Mouse (Mus musculus): ENCODE results near the gene Samd5.
A peak's percentile ranks its signal among the peaks of the same experiment; 100 is the strongest.

The Samd5 gene

GRCm38 (mm10) chr10:9674561-9675521, at the start of gene Samd5:
TSS of gene Samd5 (minus strand) at chr10:9675208.
- peak in 1 of 2 experiments; percentile 39 for DNase-seq (ENCODE audit: low spot score in 2 of 2)

GRCm38 (mm10) chr10:9722519-9723303, 47.7 kb upstream of the Samd5 start:
- no peak for DNase-seq (ENCODE audit: low spot score in 2 of 2)

- no peak for DNase-seq (ENCODE audit: low spot score in 2 of 2)
Measured at GRCm38 (mm10) chr10:9720027-9720426, 45.0 kb upstream of the Samd5 start.

GRCm38 (mm10) chr10:9718086-9718485, 43.1 kb upstream of the Samd5 start:
- DNase-seq (ENCODE audit: low spot score in 2 of 2) = no peak

GRCm38 (mm10) chr10:9704956-9705355, 29.9 kb upstream of the Samd5 start:
- DNase-seq (ENCODE audit: low spot score in 2 of 2) = no peak

DNA sequence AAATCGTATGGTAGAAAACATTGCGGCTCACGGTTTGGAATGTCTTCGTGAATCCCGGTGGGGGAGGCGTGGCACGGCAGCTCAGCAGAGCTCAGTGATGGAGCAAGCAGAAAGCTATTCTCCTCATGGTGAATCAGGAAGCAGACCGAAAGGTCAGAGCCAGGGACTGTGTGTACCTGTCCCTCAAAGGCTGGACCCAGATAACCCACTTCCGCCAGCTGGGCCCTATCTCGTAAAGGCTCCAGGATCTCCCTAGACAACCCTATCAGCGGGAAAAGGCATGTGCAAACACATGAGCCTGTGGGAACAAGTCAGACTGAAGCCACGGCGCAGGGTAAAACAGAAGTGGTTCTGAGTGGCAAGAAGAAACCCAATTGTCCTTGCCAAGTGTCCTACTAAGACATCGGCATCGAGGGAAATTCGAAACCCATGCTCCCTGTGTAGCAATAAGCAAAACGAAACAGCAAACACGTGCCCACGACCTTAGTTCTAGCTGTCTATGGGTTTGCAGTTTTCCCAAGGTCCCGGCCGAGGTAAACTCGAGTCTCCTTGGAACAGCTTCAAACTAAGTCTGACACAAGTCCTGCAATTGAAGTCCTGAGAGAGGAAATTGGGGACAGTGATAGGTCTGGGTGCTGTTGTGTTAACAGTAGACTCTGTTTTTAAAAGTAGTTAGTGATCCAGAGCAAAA, 24.2 kb upstream of the Samd5 start:
- DNase-seq (ENCODE audit: low spot score in 2 of 2) = no peak

DNA sequence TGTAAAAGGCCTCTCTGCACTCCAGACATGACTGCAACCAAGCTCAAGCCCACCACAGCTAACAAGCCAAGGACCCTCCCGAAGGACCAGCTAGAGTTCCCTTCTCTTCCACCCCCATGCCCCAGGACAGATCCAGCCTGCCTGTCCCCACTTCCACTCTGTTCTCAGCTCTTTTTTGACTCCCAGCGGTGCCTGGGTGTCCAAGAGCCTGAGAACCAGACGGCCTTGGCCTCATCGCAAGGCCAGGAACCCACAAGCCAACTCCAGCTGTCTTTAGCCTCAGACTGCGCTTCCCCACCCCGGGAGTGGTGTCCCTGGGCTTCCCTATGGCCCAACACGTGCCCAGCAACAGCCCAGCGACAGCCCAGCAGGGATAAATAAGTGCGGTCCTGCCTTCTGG, 23.1 kb upstream of the Samd5 start:
- DNase-seq (ENCODE audit: low spot score in 2 of 2) = no peak

GRCm38 (mm10) chr10:9696543-9697141, 21.6 kb upstream of the Samd5 start:
- no peak for DNase-seq (ENCODE audit: low spot score in 2 of 2)

DNA sequence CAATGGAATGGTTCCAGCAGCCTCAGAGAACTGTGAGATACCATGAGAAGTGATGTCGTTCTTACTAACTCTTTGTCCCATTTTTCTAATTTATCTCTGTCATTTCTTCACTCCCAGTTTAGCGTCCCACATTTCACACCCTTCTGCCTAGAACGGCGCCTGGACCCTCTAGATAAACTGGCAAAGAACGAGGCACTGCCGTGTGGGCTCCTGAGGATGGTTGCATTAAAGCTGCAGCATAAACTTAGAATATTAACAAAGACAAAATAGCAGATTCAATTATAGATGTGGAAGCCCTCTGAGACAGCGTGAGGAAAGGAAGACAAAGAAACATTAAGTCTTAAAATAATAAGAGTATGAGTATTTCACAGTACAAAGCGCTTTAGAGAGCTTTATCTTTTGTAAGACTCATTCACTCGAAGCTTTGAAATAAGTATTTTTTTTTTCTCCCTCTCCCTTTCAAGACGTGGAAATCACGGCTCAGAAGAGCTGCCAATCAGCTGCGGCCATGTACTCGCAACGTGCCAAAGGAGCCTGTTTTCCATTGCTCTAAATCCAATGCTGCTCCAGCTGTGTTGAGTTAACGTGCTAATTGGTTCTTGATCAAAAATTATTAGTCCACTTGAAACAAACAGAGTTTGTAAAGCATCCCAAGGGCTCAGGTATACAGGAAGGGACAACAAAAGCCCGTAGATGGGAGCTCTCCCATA, 19.1 kb upstream of the Samd5 start:
- DNase-seq (ENCODE audit: low spot score in 2 of 2) = no peak

DNA sequence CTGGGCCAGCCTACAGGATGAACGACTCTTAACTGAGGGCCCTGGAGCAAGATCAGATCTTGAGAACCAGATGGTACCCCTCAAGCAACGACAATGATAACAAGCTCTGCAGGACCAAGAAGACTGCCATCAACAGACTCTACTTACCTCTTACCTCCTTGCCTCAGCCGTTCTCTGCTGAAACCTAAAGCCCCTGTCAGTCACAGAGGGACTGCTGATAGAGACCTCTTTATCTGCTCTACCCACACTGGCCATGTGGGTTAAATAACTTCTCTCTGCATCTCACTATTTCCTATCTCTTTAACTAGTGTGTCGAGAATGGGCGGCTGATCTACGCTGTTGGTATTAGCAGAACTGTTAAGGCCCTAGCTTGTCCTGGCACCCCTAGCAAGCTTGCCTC, 5.9 kb upstream of the Samd5 start:
- DNase-seq (ENCODE audit: low spot score in 2 of 2) = no peak

DNA sequence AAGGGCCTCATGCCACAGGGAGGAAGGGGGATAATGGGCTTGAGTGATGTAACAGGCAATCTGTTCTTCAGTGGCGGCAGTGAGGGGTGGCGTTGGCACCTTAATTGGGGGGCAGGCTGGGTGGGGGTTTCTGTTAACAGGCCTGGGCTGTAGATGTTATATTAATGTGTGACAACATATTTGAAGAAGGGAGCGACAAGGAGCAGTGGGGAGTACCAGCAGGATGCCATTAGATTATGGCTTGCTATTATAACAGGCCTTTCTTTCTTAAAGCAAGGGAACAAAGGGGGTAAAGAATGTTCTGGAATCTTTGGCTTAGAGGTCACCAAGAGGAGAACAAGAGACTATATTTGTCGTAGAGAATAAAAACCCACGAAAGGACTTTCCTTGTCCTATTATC, 4.9 kb upstream of the Samd5 start:
- DNase-seq (ENCODE audit: low spot score in 2 of 2) = no peak

DNA sequence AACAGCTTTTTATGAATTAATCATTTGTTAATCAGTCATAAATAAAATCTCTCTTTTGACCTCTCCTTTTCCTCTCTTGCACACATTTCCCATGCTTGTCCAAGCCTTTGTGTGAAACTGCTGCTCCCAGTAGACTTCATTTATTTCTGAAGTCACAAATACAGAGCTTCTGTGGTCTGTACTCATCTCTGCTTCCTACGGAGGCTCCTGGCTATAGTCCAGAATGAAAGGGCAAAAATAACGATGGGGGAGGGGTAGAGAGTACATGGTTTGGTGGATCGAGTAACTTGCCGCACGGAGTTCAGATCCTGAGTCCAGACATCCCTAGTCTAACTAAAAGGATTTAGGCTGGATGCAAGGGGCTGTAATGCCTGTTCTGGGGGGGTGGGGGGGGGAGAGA, 3.1 kb upstream of the Samd5 start:
- no peak for DNase-seq (ENCODE audit: low spot score in 2 of 2)

DNA sequence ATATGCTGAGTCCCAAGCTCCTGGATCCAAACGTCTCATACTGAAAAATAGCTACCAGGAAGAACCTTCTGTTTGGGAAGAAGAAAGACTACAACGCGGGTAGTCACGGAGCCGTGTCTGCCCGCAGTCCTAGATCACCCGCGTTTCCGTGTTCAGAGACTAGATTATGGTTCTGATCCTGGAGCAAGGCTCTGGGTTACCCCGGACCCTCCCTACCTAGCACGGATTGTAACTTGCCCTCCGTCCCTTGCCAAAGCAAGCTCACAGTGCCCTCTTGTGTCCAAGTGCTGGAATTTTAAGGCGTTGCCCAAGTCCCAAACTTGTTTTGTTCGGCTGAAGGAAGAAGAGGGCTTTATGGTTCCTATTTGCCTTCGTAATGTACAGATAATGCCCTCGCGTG, 1.9 kb upstream of the Samd5 start:
- DNase-seq (ENCODE audit: low spot score in 2 of 2) = peak in 1 of 2 experiments; percentile 82

DNA sequence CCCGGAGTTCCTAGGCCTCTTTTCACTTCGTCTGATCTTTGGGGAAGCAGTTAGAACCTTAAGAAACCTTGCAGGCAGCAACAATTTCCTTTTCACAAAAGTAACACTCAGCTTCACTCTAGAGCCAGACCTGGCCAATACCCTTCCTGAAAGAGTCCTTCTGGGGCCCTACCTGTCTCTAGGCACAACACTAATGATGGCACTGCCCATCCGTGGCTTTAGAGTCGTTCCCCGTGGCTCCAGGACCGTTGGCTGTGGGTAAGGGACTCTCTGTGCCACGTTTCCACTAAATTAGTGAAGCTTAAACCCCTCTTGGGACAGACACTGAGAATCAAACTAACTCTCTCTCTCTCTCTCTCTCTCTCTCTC, 1.4 kb upstream of the Samd5 start:
- no peak for DNase-seq (ENCODE audit: low spot score in 2 of 2)

- peak in 1 of 2 experiments; percentile 14 for DNase-seq (ENCODE audit: low spot score in 2 of 2)
Measured at GRCm38 (mm10) chr10:9675550-9676417, 776 bp upstream of the Samd5 start.

GRCm38 (mm10) chr10:9673276-9673675, 1.7 kb downstream of the Samd5 start:
- no peak for DNase-seq (ENCODE audit: low spot score in 2 of 2)

- DNase-seq (ENCODE audit: low spot score in 2 of 2) = no peak
Measured at GRCm38 (mm10) chr10:9672751-9673150, 2.3 kb downstream of the Samd5 start.

GRCm38 (mm10) chr10:9670351-9670750, 4.7 kb downstream of the Samd5 start:
- no peak for DNase-seq (ENCODE audit: low spot score in 2 of 2)

- DNase-seq (ENCODE audit: low spot score in 2 of 2) = no peak
Measured at GRCm38 (mm10) chr10:9668791-9669190, 6.2 kb downstream of the Samd5 start.

DNA sequence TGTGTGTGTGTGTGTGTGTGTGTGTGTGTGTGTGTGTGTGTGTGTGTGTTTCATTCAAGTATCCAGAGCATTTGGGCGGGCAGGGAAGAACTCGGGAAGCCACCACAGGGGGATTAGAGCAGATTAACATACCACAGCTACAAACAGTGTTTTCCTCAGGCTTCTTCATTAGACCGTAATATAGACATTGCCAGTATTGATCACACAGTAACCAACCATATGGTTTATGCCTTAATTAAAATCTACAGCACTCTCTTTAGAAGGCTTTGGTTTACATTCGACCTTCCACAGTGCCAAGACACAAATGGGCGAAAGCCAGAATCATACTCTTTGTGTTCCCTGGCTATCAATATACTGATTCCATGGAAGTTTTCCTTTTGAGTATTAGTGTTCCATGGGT, 22.1 kb downstream of the Samd5 start:
- DNase-seq (ENCODE audit: low spot score in 2 of 2) = no peak
